In the genomic region with DNA sequence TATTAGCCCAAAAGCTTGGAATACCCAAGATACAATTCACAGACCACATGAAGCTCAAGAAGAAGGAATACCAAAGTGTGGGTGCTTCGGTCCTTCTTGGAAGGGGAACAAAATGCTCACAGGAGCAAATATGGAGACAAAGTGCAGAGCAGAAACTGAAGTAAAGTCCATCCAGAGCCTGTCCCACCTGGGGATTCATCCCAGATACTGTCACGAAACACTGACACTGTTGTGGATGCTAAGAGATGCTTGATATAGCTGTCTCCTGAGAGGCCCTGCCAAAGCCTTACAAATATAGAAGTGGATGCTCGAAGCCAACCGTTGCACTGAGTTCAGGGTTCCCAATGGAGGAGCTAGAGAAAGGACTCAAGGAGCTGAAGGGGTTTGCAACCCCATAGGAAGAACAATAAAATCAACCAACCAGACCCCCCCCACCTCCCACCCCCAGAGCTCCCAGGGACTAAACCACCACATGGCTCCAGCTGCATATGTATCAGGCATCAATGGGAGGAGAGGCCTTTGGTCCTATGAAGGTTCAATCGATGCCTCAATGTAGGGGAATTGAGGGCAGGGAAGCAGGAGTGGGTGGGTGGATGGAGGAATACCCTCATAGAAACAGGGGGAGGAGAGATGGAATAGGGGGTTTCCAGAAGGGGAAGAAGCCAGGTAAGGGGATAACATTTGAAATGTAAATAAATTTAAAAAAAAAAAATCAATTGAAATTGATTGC, we compare ENCODE assay signal across 7 mouse cellular contexts. TPM values are rescaled to one million over a fixed set of nuclear protein-coding genes. Genes with fewer than 3 reads are reported as not detected.
DNase-seq lines count a peak whose midpoint lies in the region; ATAC-seq and TF ChIP-seq lines count a peak whose summit lies in the region.

No protein-coding gene starts in this region.

- peak overlapping the region; percentile 66; the same call in 1 of the 2 replicates for H3K4me3 ChIP-seq in kidney, embryonic 14.5 days (ENCODE audit: low read length)
- no peak overlapping the region for H3K4me3 ChIP-seq in kidney, adult 2 months (ENCODE audit: insufficient read depth, low read depth, low read length)
- peak overlapping the region; percentile 63 for H3K4me3 ChIP-seq in hindbrain, embryonic 10.5 days
- peak overlapping the region; percentile 65 for H3K4me3 ChIP-seq in midbrain, embryonic 13.5 days (replicated peaks)

- no peak for ATAC-seq in kidney, embryonic 14.5 days (ENCODE audit: low FRiP score, low TSS enrichment)
- no peak for ATAC-seq in midbrain, embryonic 13.5 days

- no peak for TF ChIP-seq POLR2A in kidney, adult 2 months (IDR thresholded peaks at IDR 0.05; ENCODE audit: low read depth, low read length)

- WGBS in kidney, embryonic 14.5 days: 85% methylated on average over 5 of the region's 5 CpGs
- 85% methylated on average over 5 of the region's 5 CpGs for WGBS in kidney, adult 2 months
- 79% methylated on average over 5 of the region's 5 CpGs for WGBS in hindbrain, embryonic 10.5 days
- 76% methylated on average over 5 of the region's 5 CpGs for WGBS in midbrain, embryonic 13.5 days

- H3K4me2 ChIP-seq in kidney, embryonic 14.5 days (replicated peaks; ENCODE audit: low read depth, low read length): no peak overlapping the region
- 0 out of 2 replicates have a peak overlapping the region, but pooled peaks have one; percentile 14 for H3K4me2 ChIP-seq in midbrain, embryonic 13.5 days (replicated peaks)

- no peaks in the 10 kb centered on the region for H3K9me3 ChIP-seq in kidney, embryonic 14.5 days (ENCODE audit: control insufficient read depth, low read length)
- H3K9me3 ChIP-seq in hindbrain, embryonic 10.5 days: no peaks in the 10 kb centered on the region
- no peaks in the 10 kb centered on the region for H3K9me3 ChIP-seq in midbrain, embryonic 13.5 days

- H3K27ac ChIP-seq in kidney, embryonic 14.5 days (ENCODE audit: low read depth, low read length): no peak overlapping the region
- no peak overlapping the region for H3K27ac ChIP-seq in kidney, adult 2 months (ENCODE audit: insufficient read depth, low read depth, low read length)
- H3K27ac ChIP-seq in hindbrain, embryonic 10.5 days: no peak overlapping the region
- H3K27ac ChIP-seq in midbrain, embryonic 13.5 days: 0 out of 2 replicates have a peak overlapping the region, but pooled peaks have one; percentile 54

- DNase-seq in kidney, adult 2 months: no peak
- peak; percentile 8 to 11 for DNase-seq in cerebellum, postnatal 25 days
- no peak for DNase-seq in hindbrain, embryonic 10.5 days (ENCODE audit: low spot score)
- no peak for DNase-seq in right cerebral cortex, adult 18-20 months
- DNase-seq in frontal cortex, postnatal 10 days (ENCODE audit: low spot score in 2 of 2): no peak

- H3K4me1 ChIP-seq in kidney, embryonic 14.5 days (ENCODE audit: control insufficient read depth, insufficient read depth, low read length): peaks cover 2% of the 10 kb centered on the region; the same call in 1 of the 2 replicates
- peaks cover 4% of the 10 kb centered on the region; the same call in 1 of the 2 replicates for H3K4me1 ChIP-seq in kidney, adult 2 months (ENCODE audit: control insufficient read depth, insufficient read depth, low read length)
- H3K4me1 ChIP-seq in hindbrain, embryonic 10.5 days (replicated peaks): peaks cover 15% of the 10 kb centered on the region; the same call in 1 of the 2 replicates
- peaks cover 10% of the 10 kb centered on the region for H3K4me1 ChIP-seq in midbrain, embryonic 13.5 days (replicated peaks)

- no peak for TF ChIP-seq CTCF in kidney, adult 2 months (conservative IDR thresholded peaks at IDR 0.05; ENCODE audit: insufficient read depth, insufficient read length, low read depth, low read length)

- no peaks in the 10 kb centered on the region for H3K36me3 ChIP-seq in kidney, embryonic 14.5 days (ENCODE audit: control insufficient read depth, insufficient read depth, low read length)
- H3K36me3 ChIP-seq in kidney, adult 2 months (ENCODE audit: control insufficient read depth, insufficient read depth, low read length): no peaks in the 10 kb centered on the region
- H3K36me3 ChIP-seq in hindbrain, embryonic 10.5 days: no peaks in the 10 kb centered on the region
- no peaks in the 10 kb centered on the region for H3K36me3 ChIP-seq in midbrain, embryonic 13.5 days

- no peak overlapping the region for H3K9ac ChIP-seq in kidney, embryonic 14.5 days (ENCODE audit: low read depth, low read length)
- H3K9ac ChIP-seq in midbrain, embryonic 13.5 days (replicated peaks): no peak overlapping the region

- no peaks in the 10 kb centered on the region for H3K27me3 ChIP-seq in kidney, embryonic 14.5 days (ENCODE audit: control insufficient read depth, insufficient read depth, low read length)
- H3K27me3 ChIP-seq in kidney, adult 2 months (replicated peaks; ENCODE audit: control insufficient read depth, insufficient read depth, low read length): no peaks in the 10 kb centered on the region
- no peaks in the 10 kb centered on the region for H3K27me3 ChIP-seq in hindbrain, embryonic 10.5 days (ENCODE audit: insufficient read depth, poor library complexity, severe bottlenecking)
- no peaks in the 10 kb centered on the region for H3K27me3 ChIP-seq in midbrain, embryonic 13.5 days

RNA-seq across cellular contexts. Expression of gene Klrb1c, which starts 29.6 kb away (rescaled TPM):
- 0.61 TPM in 1 of 2 replicates, not detected in the other for polyA plus RNA-seq in kidney, embryonic 14.5 days (2014; fragmentation: Nextera tagmentation; extraction: Ambion mirVana)
- 0.15 and 0.31 TPM in 2 replicates for polyA plus RNA-seq in kidney, adult 2 months (2012; rRNA removed)
- polyA plus RNA-seq in hindbrain, embryonic 10.5 days (2016; fragmentation: Nextera tagmentation; extraction: Ambion mirVana): not detected in 2 replicates
- not detected in 2 replicates for polyA plus RNA-seq in midbrain, embryonic 13.5 days (2015; fragmentation: Nextera tagmentation; extraction: Ambion mirVana)

RNA-seq across cellular contexts. Expression of gene Klrb1, which starts 36.5 kb away (rescaled TPM):
- polyA plus RNA-seq in kidney, embryonic 14.5 days (2014; fragmentation: Nextera tagmentation; extraction: Ambion mirVana): not detected in 2 replicates
- polyA plus RNA-seq in kidney, adult 2 months (2012; rRNA removed): not detected in 2 replicates
- polyA plus RNA-seq in hindbrain, embryonic 10.5 days (2016; fragmentation: Nextera tagmentation; extraction: Ambion mirVana): not detected in 2 replicates
- polyA plus RNA-seq in midbrain, embryonic 13.5 days (2015; fragmentation: Nextera tagmentation; extraction: Ambion mirVana): 0.20 TPM in 1 of 2 replicates, not detected in the other

Comparison
In these comparisons a context has a peak if more than half of its experiments do, and no peak if none do; other contexts are left out.
1. DNase-seq: peak in cerebellum, postnatal 25 days (2 of 2); none in kidney, adult 2 months (single experiment), hindbrain, embryonic 10.5 days (single experiment), right cerebral cortex, adult 18-20 months (single experiment) and frontal cortex, postnatal 10 days (0 of 2).